Mouse (Mus musculus) frontal cortex, adult (tissue): ENCODE results near the gene Pgls.

Source experiments
- ATAC-seq: cut with Nextera tagmentation; 2 replicates; pipeline ENCODE4 v1.9.2; 2017; ENCODE audit warnings: mild to moderate bottlenecking, moderate library complexity, mixed read lengths; ENCODE audit not compliant: low TSS enrichment

Gene Pgls

DNA sequence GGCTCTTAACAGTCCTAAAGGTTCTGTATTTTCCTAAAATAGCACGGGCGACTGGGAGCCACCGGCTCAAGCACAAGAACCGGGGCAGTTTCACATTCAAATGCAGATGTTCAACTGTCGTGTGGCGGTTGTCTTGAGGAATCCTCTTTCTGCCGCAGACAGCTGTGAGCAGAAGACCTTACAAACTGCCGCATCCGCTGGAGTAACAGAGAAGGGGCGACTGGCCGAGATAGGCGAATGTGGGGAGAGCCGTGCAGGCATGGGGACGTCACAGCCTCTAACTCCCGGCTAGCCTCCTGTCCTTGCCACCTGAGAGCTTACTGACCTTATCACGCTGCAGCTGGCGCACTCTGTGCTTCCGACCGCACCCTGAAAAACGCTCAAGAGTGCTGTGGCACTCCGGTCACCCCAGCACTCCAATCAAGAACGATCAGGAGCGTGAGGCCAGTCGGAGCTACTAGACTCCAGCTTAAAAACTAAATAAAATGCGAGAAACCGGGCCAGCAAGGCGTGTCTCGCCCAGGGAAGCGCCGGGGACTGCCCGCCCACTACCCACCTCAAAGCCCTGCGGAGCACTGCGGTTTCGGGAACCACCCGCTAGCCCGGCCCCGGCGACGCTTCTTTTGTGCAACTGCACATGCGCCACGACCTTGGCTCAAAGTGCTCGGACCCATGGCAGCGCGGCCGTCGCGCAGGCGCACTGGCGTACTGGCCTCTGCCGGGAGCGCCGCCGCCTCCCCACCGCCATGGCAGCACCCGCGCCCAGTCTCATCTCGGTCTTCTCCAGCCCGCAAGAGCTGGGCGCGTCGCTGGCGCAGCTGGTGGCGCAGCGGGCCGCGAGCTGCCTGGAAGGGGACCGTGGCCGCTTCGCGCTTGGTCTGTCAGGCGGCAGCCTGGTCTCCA lies at the start of gene Pgls:
Gene Pgls, plus strand, starts transcription at position 706 of the 903 bp plus-strand sequence.
- peak; percentile 68 for ATAC-seq

DNA sequence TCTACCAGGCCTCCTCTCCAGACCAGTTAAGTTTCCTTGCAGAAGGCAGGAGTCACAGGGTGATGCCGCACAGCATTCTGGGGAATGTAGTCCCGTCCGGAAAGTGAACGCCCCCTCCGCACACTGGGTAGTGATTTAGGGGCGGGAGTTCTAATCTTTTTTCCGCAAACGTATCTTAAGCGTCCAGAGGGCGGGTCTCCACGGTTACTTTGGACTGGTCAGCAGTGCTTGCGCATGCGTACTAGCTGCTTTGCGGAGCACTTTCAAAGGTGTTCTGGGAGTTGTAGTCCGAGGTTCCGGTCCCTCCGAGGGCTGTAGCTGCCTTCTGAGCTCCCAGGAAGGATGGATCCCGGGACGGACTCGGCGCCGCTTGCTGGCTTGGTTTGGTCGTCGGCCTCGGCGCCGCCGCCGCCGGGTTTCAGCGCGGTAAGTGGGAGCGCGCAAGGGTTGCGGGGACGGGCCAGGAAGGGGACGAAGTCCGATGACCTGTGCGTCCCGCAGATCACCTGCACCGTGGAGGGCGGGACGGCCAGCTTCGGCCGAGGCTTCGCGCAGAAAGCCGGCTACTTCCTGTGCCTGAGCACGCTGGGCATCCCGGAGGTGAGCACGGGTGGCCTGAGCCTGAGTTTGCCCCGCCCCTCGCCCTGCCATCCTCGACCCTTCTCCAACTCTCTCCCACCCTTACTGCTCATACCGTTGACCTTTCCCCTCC lies 49.2 kb upstream of the Pgls start, which contains the start of gene Mvb12a:
Gene Mvb12a, plus strand, starts transcription at position 291 of the 712 bp plus-strand sequence.
- ATAC-seq, result peak; percentile 95

DNA sequence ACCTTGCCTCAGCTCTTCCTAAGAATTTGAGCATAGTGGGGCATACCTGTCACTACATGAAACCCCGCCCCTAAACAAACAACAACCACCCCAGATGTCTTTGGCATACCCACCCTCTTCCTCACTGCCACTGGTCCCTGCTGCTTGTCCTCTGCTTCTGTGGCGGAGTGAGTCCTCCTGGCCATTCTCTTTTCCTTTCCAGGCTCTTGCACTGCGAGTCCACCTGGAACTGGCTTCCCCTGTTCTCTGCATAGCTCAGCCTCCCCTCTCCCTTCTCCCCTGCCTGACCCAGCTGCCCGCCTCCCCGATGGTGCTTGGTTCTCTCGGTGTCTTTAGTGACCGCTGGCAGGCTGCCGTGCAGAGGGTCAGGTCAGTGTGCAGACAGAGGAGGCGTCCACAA lies 48.2 kb upstream of the Pgls start:
- ATAC-seq, result no peak

DNA sequence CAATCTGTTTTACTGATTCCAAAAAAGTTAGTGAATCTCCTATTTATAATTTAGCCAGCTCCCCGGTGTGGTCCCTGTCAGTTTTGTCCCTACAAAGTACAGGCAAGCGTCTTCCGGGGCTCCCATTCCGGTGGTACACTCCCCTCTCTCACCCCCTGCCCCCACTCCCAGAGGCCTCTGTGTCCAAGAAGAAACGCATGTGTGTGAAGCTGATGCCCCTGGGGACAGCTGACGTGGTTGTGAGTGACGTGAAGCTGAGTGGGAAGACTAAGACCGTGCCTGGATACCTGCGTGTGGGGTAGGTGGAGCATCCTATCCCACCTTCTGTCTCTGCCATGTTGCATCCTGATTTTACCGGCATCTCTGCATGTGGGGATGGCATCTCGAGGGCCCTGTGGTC lies 46.9 kb upstream of the Pgls start:
- ATAC-seq, result no peak

DNA sequence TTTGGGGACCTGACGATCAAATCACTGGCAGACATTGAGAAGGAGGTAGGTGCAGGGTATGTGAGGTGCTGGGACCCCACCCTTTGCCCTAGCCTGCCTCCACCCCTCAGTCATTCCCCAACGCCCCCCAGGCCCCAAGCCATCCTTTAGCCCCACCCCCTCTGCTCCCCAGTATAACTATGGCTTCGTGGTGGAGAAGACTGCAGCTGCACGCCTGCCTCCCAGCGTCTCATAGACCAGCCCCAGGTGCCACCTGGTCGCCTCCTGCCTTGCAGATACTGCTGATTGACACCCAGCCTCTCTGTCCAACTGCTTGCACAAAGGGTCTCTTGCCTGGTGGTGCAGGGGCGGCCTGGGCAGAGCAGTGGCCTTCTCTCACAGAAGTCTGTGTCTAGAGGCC lies 44.4 kb upstream of the Pgls start:
- ATAC-seq, result no peak

DNA sequence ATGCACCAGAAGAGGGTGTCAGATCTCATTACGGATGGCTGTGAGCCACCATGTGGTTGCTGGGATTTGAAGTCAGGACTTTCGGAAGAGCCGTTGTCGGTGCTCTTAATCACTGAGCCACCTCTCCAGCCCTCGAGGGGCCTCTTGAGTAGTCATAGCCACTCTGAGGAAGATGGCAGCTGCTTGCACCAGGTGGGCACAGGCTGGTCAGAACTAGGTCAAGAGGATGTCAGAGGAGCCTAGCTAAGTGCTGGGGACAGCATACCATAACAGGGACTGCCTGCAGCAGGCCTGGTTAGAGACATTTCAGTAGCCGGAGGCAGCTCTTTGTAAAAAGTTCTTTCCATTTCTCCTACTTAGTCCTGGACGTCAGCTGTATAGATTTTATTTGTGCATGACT lies 41.2 kb upstream of the Pgls start:
- no peak for ATAC-seq

DNA sequence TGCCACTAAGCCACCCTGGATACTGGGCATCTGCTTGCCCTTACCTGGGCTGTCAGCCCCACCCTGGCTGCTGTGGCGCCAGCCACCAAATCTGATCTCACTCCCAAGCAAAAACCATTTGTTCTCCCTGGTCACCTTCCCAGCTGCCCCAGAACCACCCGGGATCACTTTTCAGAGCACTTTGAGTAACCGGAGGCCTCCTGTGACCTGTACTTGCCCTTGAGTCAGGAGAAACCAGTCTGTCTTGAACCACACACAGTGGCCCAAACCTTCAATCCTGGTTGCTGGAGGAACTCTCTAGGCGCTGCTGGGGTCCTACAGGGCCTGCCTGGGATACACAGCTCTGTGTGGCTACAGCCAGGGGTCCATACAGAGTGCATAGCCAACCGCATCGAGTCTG lies 39.2 kb upstream of the Pgls start:
- ATAC-seq, result no peak

DNA sequence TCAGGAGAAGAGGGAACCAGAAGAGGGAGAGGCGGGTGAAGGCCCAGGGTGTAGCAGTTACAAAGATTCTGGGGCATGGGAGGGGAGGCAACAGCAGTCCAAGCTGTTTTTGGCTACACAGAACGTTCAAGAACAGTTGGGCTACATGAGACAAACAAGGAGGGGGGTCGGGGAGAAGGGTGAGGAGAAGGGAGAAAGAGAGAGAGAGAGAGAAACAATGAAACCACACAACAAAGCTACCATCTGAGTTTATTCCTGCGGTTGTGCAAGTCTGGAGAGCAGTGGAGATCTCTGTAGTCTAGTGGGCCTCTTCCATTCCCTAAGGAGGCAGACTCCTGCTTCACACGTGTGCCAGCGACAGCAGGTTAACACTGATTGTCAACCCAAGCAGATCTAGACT lies 38.0 kb upstream of the Pgls start:
- no peak for ATAC-seq

DNA sequence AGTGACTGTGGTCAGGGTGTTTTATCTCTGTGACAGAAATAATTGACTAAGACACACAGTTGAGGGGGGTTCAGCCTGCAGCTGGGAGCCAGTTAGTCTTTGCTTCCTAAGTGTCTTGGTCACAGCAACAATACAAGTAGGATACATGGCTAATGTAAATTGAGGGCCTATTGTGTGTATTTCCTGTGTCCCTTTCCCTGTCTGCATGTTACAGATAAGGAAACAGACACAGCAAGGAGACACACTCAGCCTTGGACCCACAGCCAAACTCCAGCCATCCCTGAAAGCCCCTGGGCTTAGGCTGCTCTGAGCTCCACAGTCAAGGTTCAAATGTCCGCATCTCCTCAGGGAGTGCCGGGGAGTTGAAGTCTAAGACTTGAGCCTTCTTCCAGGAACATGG lies 37.3 kb upstream of the Pgls start:
- no peak for ATAC-seq

DNA sequence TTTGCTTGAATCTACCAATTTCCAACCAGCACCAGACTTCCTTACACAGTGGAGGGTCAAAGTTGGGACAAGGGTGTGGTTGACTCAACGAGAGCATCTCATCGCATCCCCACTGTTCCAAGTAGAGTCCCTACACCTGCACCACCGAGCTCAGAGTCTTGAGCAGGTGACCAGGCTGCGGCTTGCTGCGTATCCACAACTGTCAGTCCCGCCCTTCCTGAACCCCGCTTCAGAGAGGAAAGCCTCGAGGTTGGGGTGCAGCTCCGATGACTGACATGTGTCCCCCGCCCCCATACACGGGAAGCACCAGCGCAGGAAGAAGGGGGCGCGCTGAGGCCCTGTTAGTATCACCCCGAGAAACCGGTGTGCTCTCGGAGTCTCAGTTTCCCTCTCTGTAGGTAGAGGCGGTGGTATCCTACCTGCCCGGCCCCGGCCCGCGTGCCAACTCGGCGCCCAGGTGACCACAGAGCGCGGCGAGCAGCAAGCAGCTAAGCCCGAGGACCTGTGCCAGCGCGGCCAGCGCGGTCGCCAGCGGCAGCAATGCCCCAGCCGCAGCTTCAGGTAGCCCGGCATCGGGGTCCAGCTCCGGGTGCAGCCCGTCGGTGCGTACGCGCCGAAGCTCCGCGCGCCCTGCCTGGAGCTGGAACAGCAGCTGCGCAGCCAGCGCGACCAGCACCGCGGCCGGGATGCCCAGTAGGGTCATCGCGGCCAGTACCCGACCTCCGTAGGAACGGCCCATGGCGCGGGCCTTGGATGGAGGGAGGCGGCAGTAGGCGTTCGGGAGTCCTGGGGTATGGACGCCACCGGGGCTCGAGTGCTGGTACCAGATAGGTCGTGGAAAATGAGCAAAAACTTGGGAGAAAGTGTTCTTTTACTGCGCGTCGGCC lies 33.7 kb upstream of the Pgls start, which contains the start of gene Tmem221:
Gene Tmem221, minus strand, starts transcription at position 801 of the 887 bp plus-strand sequence.
- no peak for ATAC-seq

DNA sequence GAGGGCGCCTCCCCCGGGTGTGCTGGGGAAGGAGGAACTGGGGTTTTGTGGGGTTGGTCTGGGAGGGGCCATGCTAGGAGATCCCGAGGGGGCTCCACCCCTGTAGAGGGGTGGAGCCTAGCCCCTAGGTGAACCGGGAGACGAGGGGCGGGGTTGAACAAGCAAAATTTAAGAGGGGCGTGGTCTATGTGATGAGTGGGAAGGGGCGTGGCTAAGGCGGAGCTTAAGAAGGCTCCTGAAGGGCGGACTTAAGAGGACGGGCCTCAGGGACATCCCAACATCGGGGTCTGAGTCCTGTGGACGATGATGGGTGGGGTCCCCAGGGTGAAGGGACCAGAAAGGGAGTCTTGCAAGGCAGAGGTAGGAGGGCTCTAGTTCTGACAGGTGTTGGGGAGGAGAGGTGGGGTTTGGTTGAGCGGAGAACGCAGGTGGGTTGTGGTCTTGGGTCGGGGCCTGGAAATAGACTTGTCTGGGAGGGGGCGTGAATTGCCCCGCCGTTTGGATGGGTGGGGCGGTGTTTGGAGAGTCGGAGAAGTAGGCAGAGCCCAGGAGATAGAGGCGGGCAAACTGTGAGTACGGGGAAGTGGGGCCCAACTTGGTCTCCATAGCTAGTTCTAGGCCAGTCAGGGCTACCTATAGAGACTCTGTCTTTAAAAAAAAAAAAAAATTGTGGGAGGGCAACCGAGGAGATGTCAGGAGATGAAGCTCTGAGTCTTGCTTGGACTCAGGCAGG lies 32.9 kb upstream of the Pgls start:
- ATAC-seq, result no peak

DNA sequence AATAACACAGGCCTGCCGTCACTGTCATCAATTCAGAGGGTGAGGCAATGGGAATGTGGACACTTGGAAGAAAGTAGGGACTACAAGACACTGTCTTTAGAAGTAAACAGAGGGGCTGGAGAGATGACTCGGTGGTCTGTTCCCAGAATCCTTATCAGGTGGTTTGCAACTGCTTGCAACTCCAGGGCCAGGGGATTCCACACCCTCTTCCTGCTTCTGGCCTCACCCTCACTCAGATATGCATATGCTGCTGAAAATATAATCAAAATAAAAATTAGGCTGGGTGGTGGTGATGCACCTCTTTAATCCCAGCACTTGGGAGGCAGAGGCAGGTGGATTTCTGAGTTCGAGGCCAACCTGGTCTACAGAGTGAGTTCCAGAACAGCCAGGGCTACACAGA lies 31.9 kb upstream of the Pgls start:
- no peak for ATAC-seq

DNA sequence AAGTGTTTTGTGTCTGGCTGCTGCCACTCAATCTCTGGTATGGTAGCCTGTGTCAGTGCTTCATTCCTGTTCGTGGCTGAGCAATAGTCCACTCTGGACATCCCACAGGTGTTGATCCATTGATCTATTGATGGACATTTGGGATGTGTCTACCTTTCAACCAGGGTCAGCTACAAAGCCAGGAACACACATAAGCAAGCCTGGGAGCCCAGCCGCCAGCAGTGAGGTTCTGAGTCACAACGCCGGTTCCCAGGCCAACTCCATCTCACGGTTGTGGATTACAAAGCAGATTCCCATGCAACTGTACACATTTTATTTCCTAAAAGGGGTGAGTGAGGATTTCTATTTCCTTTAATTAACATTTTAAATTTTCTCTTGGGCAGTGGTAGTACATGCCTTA lies 31.2 kb upstream of the Pgls start:
- no peak for ATAC-seq

DNA sequence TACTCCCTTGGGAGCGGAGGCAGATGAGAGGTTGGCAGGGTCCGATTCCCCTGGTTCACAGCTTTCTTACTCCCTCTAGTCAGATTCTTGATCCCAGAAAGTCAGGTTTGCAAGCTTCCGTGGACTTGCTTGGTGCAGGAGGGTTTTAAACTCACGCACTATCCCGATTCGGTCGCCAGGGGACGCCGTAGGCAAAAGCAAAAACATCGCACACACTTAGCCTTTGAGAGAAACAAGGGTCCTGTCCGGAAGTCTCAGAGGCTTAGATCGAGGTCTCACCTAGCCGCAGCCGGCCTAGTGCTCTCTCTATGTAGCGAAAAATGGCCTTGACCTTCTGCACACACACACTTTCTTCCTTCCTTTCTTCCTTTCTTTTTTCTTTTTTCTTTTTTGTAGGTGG lies 30.6 kb upstream of the Pgls start:
- peak; percentile 72 for ATAC-seq

DNA sequence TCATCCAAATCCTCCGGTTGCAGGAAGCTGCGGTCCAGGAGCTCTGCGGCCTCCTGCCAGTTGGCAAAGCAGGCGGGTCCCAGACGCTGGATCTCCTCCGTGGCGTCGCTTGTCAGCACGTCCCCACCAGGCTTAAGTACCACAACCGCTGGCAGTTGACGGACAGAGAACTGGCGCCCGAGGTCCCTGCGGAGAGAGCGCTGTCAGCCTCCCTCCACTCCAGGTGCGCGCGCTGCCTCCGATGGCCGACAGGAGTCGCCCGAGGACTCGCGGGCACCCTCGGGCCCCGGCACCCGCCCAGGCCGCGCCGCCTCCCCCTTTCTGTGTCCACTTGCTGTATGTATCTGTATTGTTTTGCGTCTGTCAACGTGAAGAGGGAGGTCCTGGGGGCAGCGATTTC lies 29.2 kb upstream of the Pgls start:
- peak; percentile 72 for ATAC-seq

DNA sequence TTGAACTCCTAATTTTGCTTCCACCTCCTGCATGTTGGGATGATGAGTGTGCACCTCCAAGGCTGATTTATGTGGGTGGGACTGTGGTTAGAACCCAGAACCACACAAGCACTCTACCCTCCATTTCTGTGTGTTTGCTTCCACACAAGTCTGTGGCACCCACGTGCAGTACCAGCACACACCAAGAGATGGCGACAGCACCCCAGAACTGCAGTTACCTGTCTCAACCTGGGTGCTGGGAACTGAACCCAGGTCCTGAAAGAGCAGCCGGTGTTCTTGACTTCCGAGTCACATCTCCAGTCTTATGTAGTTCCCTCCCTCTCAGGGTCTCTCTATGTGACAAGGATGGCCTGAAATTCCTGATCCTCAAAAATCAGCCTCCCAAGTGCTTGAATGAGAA lies 28.0 kb upstream of the Pgls start:
- ATAC-seq, result no peak

DNA sequence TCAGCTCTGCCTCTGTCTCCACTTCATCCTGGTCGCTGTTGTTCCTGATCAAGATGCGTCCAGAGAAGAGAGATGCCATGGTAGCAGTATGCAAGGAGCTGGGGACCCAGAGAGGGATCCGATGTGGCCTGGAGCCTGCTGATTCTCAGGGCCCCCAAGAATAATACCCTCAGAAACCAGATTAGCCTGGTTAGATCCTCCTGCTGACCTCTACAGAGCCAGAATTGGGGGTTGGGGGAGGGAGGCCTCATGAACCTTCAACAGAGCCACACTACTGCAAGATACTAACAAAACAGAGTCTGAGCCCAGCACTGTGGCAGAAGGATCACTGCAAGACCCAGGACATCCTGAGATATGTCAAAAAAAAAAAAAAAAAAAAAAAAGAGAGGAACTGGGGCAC lies 25.5 kb upstream of the Pgls start, which contains the start of gene Nxnl1:
Gene Nxnl1, minus strand, starts transcription at position 101 of the 400 bp plus-strand sequence.
- ATAC-seq, result no peak

DNA sequence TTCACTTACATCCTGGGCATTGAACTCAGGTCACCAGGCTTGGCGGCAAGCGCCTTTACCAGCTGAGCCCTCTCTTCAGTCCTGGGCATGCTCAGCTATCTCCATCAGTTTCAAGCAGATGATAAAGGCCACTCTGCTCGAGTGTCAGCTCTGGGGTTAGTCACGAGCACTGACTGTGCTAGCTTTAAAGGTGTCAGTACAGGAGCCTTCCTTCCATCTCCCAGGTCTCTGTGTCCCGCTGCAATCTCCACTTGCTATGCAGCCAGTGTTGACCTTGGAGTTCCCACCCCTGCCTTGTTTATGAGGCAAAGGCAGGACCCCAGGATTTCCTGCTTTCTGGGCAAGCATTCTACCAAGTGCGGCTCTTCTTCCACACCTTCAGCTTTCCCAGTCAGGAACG lies 24.4 kb upstream of the Pgls start:
- ATAC-seq, result no peak

DNA sequence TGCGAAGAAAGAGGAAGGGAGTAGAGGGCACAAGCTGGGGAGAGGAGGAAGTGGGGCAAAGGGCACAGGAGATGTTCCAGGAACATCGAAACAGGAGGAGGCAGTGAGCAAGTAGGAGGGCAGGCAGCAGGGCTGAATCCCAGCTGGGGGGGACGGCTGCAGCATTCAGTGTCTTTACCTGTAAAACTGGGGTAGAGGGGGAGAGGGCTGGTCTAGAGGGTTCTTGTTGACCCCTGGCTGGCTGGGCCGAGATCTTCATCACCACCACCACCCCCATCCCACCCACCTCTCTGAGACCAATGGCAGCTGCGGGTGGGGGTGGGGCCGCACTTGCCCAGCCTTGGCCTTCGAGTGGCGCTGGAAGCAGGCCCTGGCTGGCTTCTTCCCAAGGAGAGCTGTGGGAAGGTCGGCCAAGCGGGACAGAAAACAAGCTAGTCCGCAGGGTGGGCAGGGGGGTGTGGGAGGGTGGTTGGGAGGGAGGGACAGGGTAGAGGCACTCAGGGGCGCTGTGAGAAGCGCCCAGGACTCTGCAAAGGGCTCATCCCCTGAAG lies 23.5 kb upstream of the Pgls start, which contains the start of gene Slc27a1:
Gene Slc27a1, plus strand, starts transcription at position 496 of the 551 bp plus-strand sequence.
- no peak for ATAC-seq

DNA sequence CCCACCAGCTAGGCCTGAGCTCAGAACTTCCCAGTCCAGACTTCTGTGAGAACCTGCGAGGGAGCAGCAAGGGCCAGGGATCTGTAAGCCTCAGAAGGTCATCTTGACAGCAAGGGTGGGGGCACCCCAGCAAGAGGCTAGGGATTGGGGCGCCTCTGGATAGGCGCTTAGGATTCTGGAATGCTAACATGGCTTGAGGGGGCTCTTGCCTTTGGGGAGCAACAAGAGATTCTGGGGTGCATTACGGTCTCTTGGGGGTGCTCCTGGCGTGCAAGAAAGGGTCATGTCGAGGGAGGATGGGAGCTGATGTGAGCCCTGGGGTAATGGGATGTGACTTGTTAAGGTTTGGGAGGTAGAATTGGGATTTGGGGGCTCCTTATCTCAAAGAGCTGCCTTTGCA lies 23.0 kb upstream of the Pgls start:
- ATAC-seq, result no peak
